Mouse (Mus musculus) hindbrain, postnatal 0 days (tissue): ENCODE measurements around the gene Ina. TPM values are rescaled to one million over a fixed set of nuclear protein-coding genes. Genes with fewer than 3 reads are reported as not detected.

Experiments used
- ATAC-seq: fragments of 200-750 bp; cut with Nextera tagmentation; 2 replicates; pipeline ENCODE4 v1.8.0; 2017; ENCODE audit warnings: mild to moderate bottlenecking, moderate TSS enrichment, moderate library complexity
- DNase-seq: peaks from one replicate; pipeline ENCODE4 v3.0.0-alpha.2; 2015; ENCODE audit warnings: low spot score
- H3K27ac ChIP-seq: fragments of 300-500 bp; sonication (generic); 2 replicates; pipeline ENCODE4 v1.5.1; 2014; ENCODE audit warnings: mild to moderate bottlenecking
- H3K27me3 ChIP-seq: fragments of 300-500 bp; sonication (generic); 2 replicates; pipeline ENCODE4 v1.6.1; 2014; ENCODE audit warnings: low read length, mixed read lengths; ENCODE audit not compliant: insufficient read depth
- H3K36me3 ChIP-seq: fragments of 300-500 bp; sonication (generic); 2 replicates; pipeline ENCODE4 v1.6.1; 2014; ENCODE audit warnings: low read length, mixed read lengths; ENCODE audit not compliant: insufficient read depth
- H3K4me1 ChIP-seq: fragments of 300-500 bp; sonication (generic); 2 replicates; pipeline ENCODE4 v1.6.1; 2014; ENCODE audit warnings: antibody characterized with exemption, low read length, mixed read lengths; ENCODE audit not compliant: insufficient read depth
- H3K4me2 ChIP-seq: fragments of 300-500 bp; sonication (generic); 2 replicates; pipeline ENCODE4 v1.6.1; 2014; ENCODE audit warnings: low read depth, mild to moderate bottlenecking, low read length, moderate library complexity, mixed read lengths
- H3K4me3 ChIP-seq: fragments of 300-500 bp; sonication (generic); 2 replicates; pipeline ENCODE4 v1.5.1; 2014; ENCODE audit warnings: low read length
- H3K9ac ChIP-seq: fragments of 300-500 bp; sonication (generic); replicated peaks from 2 replicates; pipeline ENCODE4 v1.6.1; 2014; ENCODE audit warnings: mild to moderate bottlenecking, low read length, moderate library complexity, mixed read lengths
- H3K9me3 ChIP-seq: fragments of 300-500 bp; sonication (generic); 2 replicates; pipeline ENCODE4 v1.6.1; 2016; ENCODE audit warnings: low read length, mixed read lengths
- CTCF ChIP-seq: IDR thresholded peaks from 2 replicates; pipeline ENCODE4 v1.5.1; 2016; ENCODE audit warnings: antibody characterized with exemption, control low read depth, low read depth
- WGBS: fragments of 180-500 bp; shearing (Covaris S2); extraction: QIAGEN DNeasy Blood & Tissue Kit; methylation state at CpG from one replicate; pipeline ENCODE4 v1.1.7; 2014; 5-methylcytosine and 5-hydroxymethylcytosine counted together
- polyA plus RNA-seq: library from polyadenylated mRNA; unstranded; fragments of >200 nt; fragmentation: Nextera tagmentation; extraction: Ambion mirVana; gene quantifications from 2 replicates; pipeline ENCODE4 v1.2.1, GENCODE M21; 2015
- total RNA-seq: library from RNA; depleted of rRNA; stranded (reverse); fragments of >200 nt; gene quantifications from 2 replicates; pipeline ENCODE4 v1.2.3, GENCODE M21; 2014; rRNA removed

The Ina gene
- total RNA-seq (217 and 280 TPM in 2 replicates), polyA plus RNA-seq (294 and 315 TPM in 2 replicates)

GRCm38 (mm10) chr19:47014447-47015381, at the start of gene Ina, which contains the start of gene Nt5c2:
Gene Ina, plus strand, starts transcription at chr19:47014698.
Gene Nt5c2, minus strand, starts transcription at chr19:47015153.
- Histone ChIP-seq H3K9ac (peak within 1 kb of the TSS; percentile 92), H3K4me3 (peak within 1 kb of the TSS; percentile 73), H3K9me3 (no peaks in the 10 kb centered on the region), H3K4me2 (peak within 1 kb of the TSS; percentile 67), H3K4me1 (peaks cover 16% of the 10 kb centered on the region; the same call in 1 of the 2 replicates), H3K27me3 (0 out of 2 replicates have a peak, but pooled peaks cover 7% of the 10 kb centered on the region), H3K36me3 (no peaks in the 10 kb centered on the region), H3K27ac (peak within 1 kb of the TSS; percentile 98)
- 0 out of 2 replicates have a peak, but pooled peaks have one; percentile 5 for TF ChIP-seq CTCF
- ATAC-seq (peak; percentile 86), DNase-seq (peak; percentile 94)
- under 1% methylated on average over 115 of the region's 124 CpGs for WGBS

- Histone ChIP-seq H3K4me3 (no peak overlapping the region), H3K27me3 (no peaks in the 10 kb centered on the region), H3K9me3 (no peaks in the 10 kb centered on the region), H3K4me1 (peaks cover 5% of the 10 kb centered on the region; the same call in 1 of the 2 replicates), H3K9ac (no peak overlapping the region), H3K27ac (no peak overlapping the region), H3K36me3 (no peaks in the 10 kb centered on the region), H3K4me2 (no peak overlapping the region)
- ATAC-seq (no peak), DNase-seq (no peak)
- no peak for TF ChIP-seq CTCF
These were observed 49.0 kb upstream of the Ina start for GRCm38 (mm10) chr19:46965496-46965895.

GRCm38 (mm10) chr19:46966330-46966729, 48.2 kb upstream of the Ina start:
- no peak overlapping the region for H3K4me3 ChIP-seq
- ATAC-seq (no peak), DNase-seq (no peak)
- H3K4me1 ChIP-seq: peaks cover 3% of the 10 kb centered on the region
- no peak for TF ChIP-seq CTCF
- WGBS: 94% methylated on average over 6 of the region's 6 CpGs
- no peaks in the 10 kb centered on the region for H3K9me3 ChIP-seq
- no peak overlapping the region for H3K9ac ChIP-seq
- H3K27me3 ChIP-seq: no peaks in the 10 kb centered on the region
- no peak overlapping the region for H3K4me2 ChIP-seq
- no peak overlapping the region for H3K27ac ChIP-seq
- H3K36me3 ChIP-seq: no peaks in the 10 kb centered on the region

GRCm38 (mm10) chr19:46967861-46968260, 46.6 kb upstream of the Ina start:
- DNase-seq (no peak), ATAC-seq (no peak)
- no peak overlapping the region for H3K27ac ChIP-seq
- whole genome bisulfite sequencing: 27% methylated on average over 4 of the region's 4 CpGs
- peaks cover 9% of the 10 kb centered on the region for H3K4me1 ChIP-seq
- H3K4me2 ChIP-seq: no peak overlapping the region
- H3K27me3 ChIP-seq: no peaks in the 10 kb centered on the region
- H3K9me3 ChIP-seq: no peaks in the 10 kb centered on the region
- H3K36me3 ChIP-seq: no peaks in the 10 kb centered on the region
- no peak for TF ChIP-seq CTCF
- H3K9ac ChIP-seq: no peak overlapping the region
- no peak overlapping the region for H3K4me3 ChIP-seq

GRCm38 (mm10) chr19:46968833-46969232, 45.7 kb upstream of the Ina start:
- no peak overlapping the region for H3K27ac ChIP-seq
- no peaks in the 10 kb centered on the region for H3K27me3 ChIP-seq
- no peak overlapping the region for H3K9ac ChIP-seq
- no peak overlapping the region for H3K4me2 ChIP-seq
- DNase-seq: no peak
- no peak for TF ChIP-seq CTCF
- H3K4me1 ChIP-seq: peaks cover 9% of the 10 kb centered on the region
- no peaks in the 10 kb centered on the region for H3K36me3 ChIP-seq
- ATAC-seq: no peak
- 88% methylated on average over 5 of the region's 5 CpGs for WGBS
- no peaks in the 10 kb centered on the region for H3K9me3 ChIP-seq
- no peak overlapping the region for H3K4me3 ChIP-seq

GRCm38 (mm10) chr19:46969286-46969985, 45.1 kb upstream of the Ina start:
- no peaks in the 10 kb centered on the region for H3K9me3 ChIP-seq
- DNase-seq: no peak
- no peak overlapping the region for H3K9ac ChIP-seq
- no peaks in the 10 kb centered on the region for H3K36me3 ChIP-seq
- ATAC-seq: no peak
- 77% methylated on average over 22 of the region's 22 CpGs for WGBS
- no peaks in the 10 kb centered on the region for H3K27me3 ChIP-seq
- peaks cover 9% of the 10 kb centered on the region for H3K4me1 ChIP-seq
- H3K27ac ChIP-seq: no peak overlapping the region
- H3K4me2 ChIP-seq: no peak overlapping the region
- H3K4me3 ChIP-seq: no peak overlapping the region
- no peak for TF ChIP-seq CTCF
